Mouse (Mus musculus) testis, adult 2 months (tissue): ENCODE results near the gene Dnajb4.

Experiments
- CTCF ChIP-seq: fragments of 200-500 bp; IDR thresholded peaks from 2 replicates; pipeline ENCODE4 v1.5.1; 2012; ENCODE audit warnings: low read depth, mild to moderate bottlenecking, inconsistent platforms, low read length, moderate library complexity; ENCODE audit not compliant: control insufficient read depth, insufficient read depth, insufficient replicate concordance
- POLR2A ChIP-seq: fragments of 200-500 bp; IDR thresholded peaks from 2 replicates; pipeline ENCODE4 v1.6.1; 2012; ENCODE audit warnings: low read depth, mild to moderate bottlenecking, inconsistent platforms, low read length, moderate library complexity; ENCODE audit not compliant: control insufficient read depth

- TF ChIP-seq CTCF (no peak), POLR2A (no peak)
Measured at GRCm38 (mm10) chr3:152149863-152150262, 60.2 kb downstream of the Dnajb4 start.
